Mouse (Mus musculus): ENCODE measurements around the gene Ccl9. TPM values are rescaled to one million over a fixed set of nuclear protein-coding genes. Genes with fewer than 3 reads are reported as not detected.

Gene Ccl9
- polyA plus RNA-seq (2016; fragmentation: Nextera tagmentation; extraction: Ambion mirVana), result 1.4 and 1.5 TPM in 2 replicates

GRCm38 (mm10) chr11:83578186-83578760 lies at the start of gene Ccl9:
Gene Ccl9 (minus strand): TSS chr11:83578636.
- H3K36me3 ChIP-seq, result no peaks in the 10 kb centered on the region
- no peak for ATAC-seq (ENCODE audit: low FRiP score, low read depth)
- H3K9me3 ChIP-seq, result no peaks in the 10 kb centered on the region
- WGBS, result 46% methylated on average over 2 of the region's 2 CpGs
- H3K4me3 ChIP-seq, result no peak within 1 kb of the TSS
- H3K9ac ChIP-seq (replicated peaks), result no peak within 1 kb of the TSS
- no peaks in the 10 kb centered on the region for H3K27me3 ChIP-seq
- no peaks in the 10 kb centered on the region for H3K4me1 ChIP-seq
- no peak within 1 kb of the TSS for H3K27ac ChIP-seq (replicated peaks)
- H3K4me2 ChIP-seq (replicated peaks), result no peak within 1 kb of the TSS

- Histone ChIP-seq H3K4me1 (no peaks in the 10 kb centered on the region), H3K4me2 (replicated peaks) (no peak overlapping the region), H3K27ac (replicated peaks) (no peak overlapping the region), H3K27me3 (no peaks in the 10 kb centered on the region), H3K9ac (replicated peaks) (no peak overlapping the region), H3K4me3 (no peak overlapping the region), H3K36me3 (no peaks in the 10 kb centered on the region), H3K9me3 (no peaks in the 10 kb centered on the region)
- no peak for ATAC-seq (ENCODE audit: low FRiP score, low read depth)
- 86% methylated on average over 3 of the region's 3 CpGs for WGBS
Measured at GRCm38 (mm10) chr11:83623586-83623985, 45.1 kb upstream of the Ccl9 start.

- no peak for ATAC-seq (ENCODE audit: low FRiP score, low read depth)
- Histone ChIP-seq H3K27ac (replicated peaks) (no peak overlapping the region), H3K4me2 (replicated peaks) (no peak overlapping the region), H3K4me1 (no peaks in the 10 kb centered on the region), H3K9ac (replicated peaks) (no peak overlapping the region), H3K27me3 (no peaks in the 10 kb centered on the region), H3K9me3 (no peaks in the 10 kb centered on the region), H3K36me3 (no peaks in the 10 kb centered on the region), H3K4me3 (no peak overlapping the region)
- 94% methylated on average over 1 of the region's 1 CpGs for WGBS
Measured at GRCm38 (mm10) chr11:83619037-83619436, 40.6 kb upstream of the Ccl9 start.

GRCm38 (mm10) chr11:83618238-83618637 lies 39.8 kb upstream of the Ccl9 start:
- Histone ChIP-seq H3K9ac (replicated peaks) (no peak overlapping the region), H3K4me1 (no peaks in the 10 kb centered on the region), H3K4me2 (replicated peaks) (no peak overlapping the region), H3K27me3 (no peaks in the 10 kb centered on the region), H3K4me3 (no peak overlapping the region), H3K36me3 (no peaks in the 10 kb centered on the region), H3K27ac (replicated peaks) (no peak overlapping the region), H3K9me3 (no peaks in the 10 kb centered on the region)
- WGBS, result 70% methylated on average over 5 of the region's 5 CpGs
- no peak for ATAC-seq (ENCODE audit: low FRiP score, low read depth)

- 85% methylated on average over 1 of the region's 1 CpGs for WGBS
Measured at GRCm38 (mm10) chr11:83616586-83616985, 38.1 kb upstream of the Ccl9 start.

GRCm38 (mm10) chr11:83610900-83611299 lies 32.5 kb upstream of the Ccl9 start:
- 87% methylated on average over 2 of the region's 2 CpGs for WGBS
- Histone ChIP-seq H3K4me1 (no peaks in the 10 kb centered on the region), H3K36me3 (no peaks in the 10 kb centered on the region), H3K9ac (replicated peaks) (no peak overlapping the region), H3K9me3 (no peaks in the 10 kb centered on the region), H3K27ac (replicated peaks) (no peak overlapping the region), H3K4me3 (no peak overlapping the region), H3K27me3 (no peaks in the 10 kb centered on the region), H3K4me2 (replicated peaks) (no peak overlapping the region)
- ATAC-seq (ENCODE audit: low FRiP score, low read depth), result no peak

More at GRCm38 (mm10) chr11:83616586-83616985, 38.1 kb upstream of the Ccl9 start:
- no peak for ATAC-seq (ENCODE audit: low FRiP score, low read depth)
- H3K4me2 ChIP-seq (replicated peaks), result no peak overlapping the region
- no peak overlapping the region for H3K4me3 ChIP-seq
- H3K9ac ChIP-seq (replicated peaks), result no peak overlapping the region
- no peaks in the 10 kb centered on the region for H3K9me3 ChIP-seq
- no peaks in the 10 kb centered on the region for H3K27me3 ChIP-seq
- no peaks in the 10 kb centered on the region for H3K36me3 ChIP-seq
- no peak overlapping the region for H3K27ac ChIP-seq (replicated peaks)
- no peaks in the 10 kb centered on the region for H3K4me1 ChIP-seq

GRCm38 (mm10) chr11:83606396-83606795 lies 28.0 kb upstream of the Ccl9 start:
- no peak overlapping the region for H3K9ac ChIP-seq (replicated peaks)
- H3K4me1 ChIP-seq, result no peaks in the 10 kb centered on the region
- H3K36me3 ChIP-seq, result no peaks in the 10 kb centered on the region
- no peaks in the 10 kb centered on the region for H3K9me3 ChIP-seq
- ATAC-seq (ENCODE audit: low FRiP score, low read depth), result no peak
- WGBS, result 60% methylated on average over 1 of the region's 1 CpGs
- H3K27ac ChIP-seq (replicated peaks), result no peak overlapping the region
- no peak overlapping the region for H3K4me3 ChIP-seq
- no peaks in the 10 kb centered on the region for H3K27me3 ChIP-seq
- H3K4me2 ChIP-seq (replicated peaks), result no peak overlapping the region

- no peak overlapping the region for H3K27ac ChIP-seq (replicated peaks)
- H3K4me1 ChIP-seq, result no peaks in the 10 kb centered on the region
- H3K9me3 ChIP-seq, result no peaks in the 10 kb centered on the region
- H3K4me2 ChIP-seq (replicated peaks), result no peak overlapping the region
- no peaks in the 10 kb centered on the region for H3K36me3 ChIP-seq
- 93% methylated on average over 3 of the region's 3 CpGs for WGBS
- H3K4me3 ChIP-seq, result no peak overlapping the region
- H3K9ac ChIP-seq (replicated peaks), result no peak overlapping the region
- ATAC-seq (ENCODE audit: low FRiP score, low read depth), result no peak
- no peaks in the 10 kb centered on the region for H3K27me3 ChIP-seq
Measured at GRCm38 (mm10) chr11:83605535-83605934, 27.1 kb upstream of the Ccl9 start.

- no peaks in the 10 kb centered on the region for H3K4me1 ChIP-seq
- no peak for ATAC-seq (ENCODE audit: low FRiP score, low read depth)
- 91% methylated on average over 4 of the region's 4 CpGs for WGBS
Measured at GRCm38 (mm10) chr11:83604698-83605097, 26.3 kb upstream of the Ccl9 start.

GRCm38 (mm10) chr11:83603399-83603798 lies 25.0 kb upstream of the Ccl9 start:
- Histone ChIP-seq H3K4me2 (replicated peaks) (no peak overlapping the region), H3K4me1 (no peaks in the 10 kb centered on the region), H3K4me3 (no peak overlapping the region), H3K27ac (replicated peaks) (no peak overlapping the region), H3K27me3 (no peaks in the 10 kb centered on the region), H3K9me3 (no peaks in the 10 kb centered on the region), H3K9ac (replicated peaks) (no peak overlapping the region), H3K36me3 (no peaks in the 10 kb centered on the region)
- 91% methylated on average over 3 of the region's 3 CpGs for WGBS
- ATAC-seq (ENCODE audit: low FRiP score, low read depth), result no peak

More at GRCm38 (mm10) chr11:83604698-83605097, 26.3 kb upstream of the Ccl9 start:
- Histone ChIP-seq H3K4me3 (no peak overlapping the region), H3K27me3 (no peaks in the 10 kb centered on the region), H3K27ac (replicated peaks) (no peak overlapping the region), H3K4me2 (replicated peaks) (no peak overlapping the region), H3K9ac (replicated peaks) (no peak overlapping the region), H3K36me3 (no peaks in the 10 kb centered on the region), H3K9me3 (no peaks in the 10 kb centered on the region)

- Histone ChIP-seq H3K4me3 (no peak overlapping the region), H3K27me3 (no peaks in the 10 kb centered on the region), H3K9ac (replicated peaks) (no peak overlapping the region), H3K4me2 (replicated peaks) (no peak overlapping the region), H3K4me1 (no peaks in the 10 kb centered on the region), H3K36me3 (no peaks in the 10 kb centered on the region), H3K9me3 (no peaks in the 10 kb centered on the region), H3K27ac (replicated peaks) (no peak overlapping the region)
- WGBS, result 91% methylated on average over 2 of the region's 2 CpGs
- ATAC-seq (ENCODE audit: low FRiP score, low read depth), result no peak
Measured at GRCm38 (mm10) chr11:83600576-83600975, 22.1 kb upstream of the Ccl9 start.

GRCm38 (mm10) chr11:83598991-83599390 lies 20.6 kb upstream of the Ccl9 start:
- 85% methylated on average over 3 of the region's 3 CpGs for WGBS

More at GRCm38 (mm10) chr11:83598991-83599390, 20.6 kb upstream of the Ccl9 start:
- Histone ChIP-seq H3K4me2 (replicated peaks) (no peak overlapping the region), H3K27ac (replicated peaks) (no peak overlapping the region), H3K9ac (replicated peaks) (no peak overlapping the region), H3K27me3 (no peaks in the 10 kb centered on the region), H3K4me1 (no peaks in the 10 kb centered on the region), H3K9me3 (no peaks in the 10 kb centered on the region), H3K36me3 (no peaks in the 10 kb centered on the region), H3K4me3 (no peak overlapping the region)
- no peak for ATAC-seq (ENCODE audit: low FRiP score, low read depth)
